Mouse (Mus musculus) stomach, adult 2 months (tissue): ENCODE data around the gene Tbx20. TPM values are rescaled to one million over a fixed set of nuclear protein-coding genes. Genes with fewer than 3 reads are reported as not detected.

ENCODE experiments used
- polyA plus RNA-seq: library from polyadenylated mRNA; depleted of rRNA; stranded (reverse); fragments of >200 nt; gene quantifications from 2 replicates; pipeline ENCODE4 v1.2.3, GENCODE M21; 2012; rRNA removed

Tbx20 gene
- not detected in 2 replicates for polyA plus RNA-seq

DNA sequence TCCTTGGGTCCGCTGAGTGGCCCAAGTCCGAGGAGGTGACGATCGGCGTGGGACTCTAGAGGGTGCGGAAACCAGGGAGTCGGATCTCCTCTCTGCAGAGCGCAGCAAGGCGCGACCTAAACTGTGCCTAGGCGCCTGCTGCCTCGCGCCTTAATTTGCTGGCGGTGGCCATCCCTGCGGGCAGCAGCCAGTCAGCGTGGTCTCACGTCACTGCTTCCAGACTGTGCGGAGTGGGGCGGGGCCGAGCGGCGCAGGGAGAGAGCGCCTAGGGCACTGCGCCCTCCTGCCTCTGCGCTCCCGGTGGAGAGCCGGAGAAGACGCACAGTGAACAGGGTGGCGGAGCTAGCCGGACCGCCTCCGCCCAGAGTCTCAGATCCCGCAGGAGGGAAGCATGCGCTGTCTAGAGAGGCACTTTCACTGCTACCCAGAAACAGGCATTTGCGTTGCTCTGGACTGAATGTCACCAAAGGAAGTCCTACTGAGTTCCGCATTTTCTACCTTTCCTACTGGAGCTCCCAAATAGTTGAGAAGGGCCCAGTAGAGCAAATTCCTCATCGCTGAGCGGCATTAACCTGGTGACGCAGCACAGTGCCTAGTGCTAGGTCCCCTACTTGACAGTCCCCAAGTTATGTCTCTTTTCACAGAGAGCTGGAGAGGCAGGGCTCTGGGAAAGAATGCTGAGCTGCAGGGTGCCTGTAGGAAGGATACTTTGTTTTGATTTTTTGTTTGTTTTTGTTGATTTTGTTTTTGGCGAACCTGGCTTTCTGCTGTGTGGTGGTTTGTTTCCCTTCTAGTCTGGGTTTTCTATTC lies at the start of gene Tbx20:
Gene Tbx20, minus strand, starts transcription at position 144 of the 810 bp plus-strand sequence.

DNA sequence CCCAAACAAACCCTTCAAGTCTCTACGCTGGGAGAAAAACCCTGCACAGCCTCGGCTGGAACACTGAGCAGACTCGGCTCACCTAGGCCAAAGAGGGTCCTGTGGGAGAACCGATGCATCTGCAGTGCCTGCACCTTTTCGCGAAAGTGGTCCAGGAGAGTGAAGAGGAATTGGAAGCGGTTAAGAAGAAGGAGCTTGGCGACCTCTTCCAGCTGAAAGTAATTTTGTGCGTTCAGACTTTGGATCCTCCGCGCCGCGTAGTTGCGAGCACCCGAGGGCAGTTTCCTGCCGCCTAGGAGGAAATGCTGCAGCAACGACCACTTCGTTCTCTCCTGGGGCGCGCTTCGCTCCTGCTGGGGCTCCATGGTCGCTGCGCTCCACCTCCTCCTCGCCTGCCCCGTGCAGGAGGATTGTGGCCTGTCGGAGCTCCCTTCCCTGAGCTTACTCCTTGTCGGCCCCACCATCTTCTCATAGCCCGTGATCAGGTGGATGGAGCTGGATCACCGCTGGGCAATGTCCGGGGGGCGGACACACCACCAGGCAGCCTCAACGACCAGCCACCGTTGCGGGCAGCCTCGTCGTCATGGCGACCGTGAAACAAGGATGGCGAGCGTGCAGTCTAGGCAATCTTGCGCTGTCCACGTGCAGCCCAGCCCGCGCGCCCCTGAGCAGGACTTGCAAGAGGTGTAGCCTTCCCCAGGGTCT lies 78.3 kb downstream of the Tbx20 start, which contains the start of gene Dpy19l2:
Gene Dpy19l2, minus strand, starts transcription at position 594 of the 705 bp plus-strand sequence.

Other genes starting within 250 kb of the Tbx20 start
- gene Cypt4, start 149.1 kb downstream of the Tbx20 start, polyA plus RNA-seq = not detected in 2 replicates
- not detected in 2 replicates for gene Dpy19l2, start 78.0 kb downstream of the Tbx20 start, polyA plus RNA-seq